Mouse (Mus musculus) forebrain, embryonic 11.5 days (tissue): ENCODE data around the gene Gm45713. TPM values are rescaled to one million over a fixed set of nuclear protein-coding genes. Genes with fewer than 3 reads are reported as not detected.

ENCODE experiments used
- ATAC-seq: fragments of 200-750 bp; cut with Nextera tagmentation; replicated peaks from 2 replicates; pipeline ENCODE4 v1.8.0; 2017; ENCODE audit warnings: moderate TSS enrichment; ENCODE audit not compliant: low FRiP score
- DNase-seq: peaks from one replicate; pipeline ENCODE4 v3.0.0-alpha.2; 2017; ENCODE audit warnings: low spot score
- H3K27ac ChIP-seq: fragments of 300-500 bp; sonication (generic); 2 replicates; pipeline ENCODE4 v1.5.1; 2014; ENCODE audit warnings: low read depth, low read length
- H3K27me3 ChIP-seq: fragments of 300-500 bp; sonication (generic); 2 replicates; pipeline ENCODE4 v1.6.1; 2014; ENCODE audit warnings: mild to moderate bottlenecking, low read length, mixed read lengths; ENCODE audit not compliant: control insufficient read depth, insufficient read depth
- H3K36me3 ChIP-seq: fragments of 300-500 bp; sonication (generic); 2 replicates; pipeline ENCODE4 v1.6.1; 2014; ENCODE audit warnings: mild to moderate bottlenecking, low read length, moderate library complexity, mixed read lengths; ENCODE audit not compliant: control insufficient read depth, insufficient read depth
- H3K4me1 ChIP-seq: fragments of 300-500 bp; sonication (generic); replicated peaks from 2 replicates; pipeline ENCODE4 v1.6.1; 2014; ENCODE audit warnings: low read length, mixed read lengths; ENCODE audit not compliant: control insufficient read depth, insufficient read depth
- H3K4me2 ChIP-seq: fragments of 300-500 bp; sonication (generic); 2 replicates; pipeline ENCODE4 v1.6.1; 2014; ENCODE audit warnings: low read depth, mild to moderate bottlenecking, low read length, moderate library complexity, mixed read lengths; ENCODE audit not compliant: severe bottlenecking
- H3K4me3 ChIP-seq: fragments of 300-500 bp; sonication (generic); 2 replicates; pipeline ENCODE4 v1.5.1; 2014; ENCODE audit warnings: low read depth, low read length
- H3K9ac ChIP-seq: fragments of 300-500 bp; sonication (generic); 2 replicates; pipeline ENCODE4 v1.6.1; 2014; ENCODE audit warnings: low read length
- H3K9me3 ChIP-seq: fragments of 300-500 bp; sonication (generic); 2 replicates; pipeline ENCODE4 v1.6.1; 2016; ENCODE audit warnings: low read length, mixed read lengths; ENCODE audit not compliant: control insufficient read depth
- WGBS: fragments of 180-500 bp; shearing (Covaris S2); extraction: QIAGEN DNeasy Blood & Tissue Kit; methylation state at CpG from one replicate; pipeline ENCODE4 v1.1.7; 2014; 5-methylcytosine and 5-hydroxymethylcytosine counted together
- polyA plus RNA-seq: library from polyadenylated mRNA; unstranded; fragments of >200 nt; fragmentation: Nextera tagmentation; extraction: Ambion mirVana; gene quantifications from 2 replicates; pipeline ENCODE4 v1.2.1, GENCODE M21; 2014

Gm45713 gene
- polyA plus RNA-seq, 1 experiment from 2014 or later: 0.55 TPM

DNA sequence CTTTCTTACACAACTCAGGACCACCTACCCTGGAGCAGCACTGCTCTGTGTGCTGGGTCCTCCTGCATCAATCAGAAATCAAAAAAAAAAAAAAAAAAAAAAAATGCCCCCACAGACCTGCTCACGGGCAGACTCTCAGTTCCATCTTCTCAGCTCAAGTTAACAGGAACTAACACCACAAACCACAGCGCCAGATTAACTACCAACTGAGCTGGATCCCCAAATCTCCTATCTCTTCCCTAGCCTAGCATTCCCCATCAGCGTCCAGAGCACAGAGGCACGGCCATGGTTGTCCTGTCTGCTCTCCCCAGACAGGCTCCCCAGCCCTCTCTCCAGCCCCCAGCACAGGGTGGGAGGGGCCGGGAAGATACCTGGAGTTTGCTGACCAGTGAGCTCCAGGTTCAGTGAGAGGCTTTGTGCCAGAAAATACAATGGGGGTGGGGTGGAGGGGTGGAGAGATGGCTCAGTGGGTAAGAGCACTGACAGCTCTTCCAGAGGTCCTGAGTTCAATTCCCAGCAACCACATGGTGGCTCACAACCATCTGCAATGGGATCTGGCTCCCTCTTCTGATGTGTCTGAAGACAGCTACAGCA is 28.9 kb downstream of the Gm45713 start:
- Histone ChIP-seq H3K9ac (no peak overlapping the region), H3K36me3 (no peaks in the 10 kb centered on the region), H3K27ac (no peak overlapping the region), H3K4me2 (no peak overlapping the region), H3K4me1 (no peaks in the 10 kb centered on the region), H3K9me3 (no peaks in the 10 kb centered on the region), H3K4me3 (no peak overlapping the region), H3K27me3 (no peaks in the 10 kb centered on the region)
- 70% methylated on average over 5 of the region's 5 CpGs for WGBS
- ATAC-seq (no peak), DNase-seq (no peak)

- Histone ChIP-seq H3K27me3 (no peaks in the 10 kb centered on the region), H3K36me3 (no peaks in the 10 kb centered on the region), H3K9ac (no peak overlapping the region; the same call in 1 of the 2 replicates), H3K9me3 (no peaks in the 10 kb centered on the region), H3K4me1 (no peaks in the 10 kb centered on the region), H3K4me2 (no peak overlapping the region), H3K4me3 (no peak overlapping the region), H3K27ac (no peak overlapping the region)
- DNase-seq (no peak), ATAC-seq (no peak)
- WGBS: 44% methylated on average over 6 of the region's 6 CpGs
Measured at GRCm38 (mm10) chr7:45106441-45106840, 29.6 kb downstream of the Gm45713 start.

DNA sequence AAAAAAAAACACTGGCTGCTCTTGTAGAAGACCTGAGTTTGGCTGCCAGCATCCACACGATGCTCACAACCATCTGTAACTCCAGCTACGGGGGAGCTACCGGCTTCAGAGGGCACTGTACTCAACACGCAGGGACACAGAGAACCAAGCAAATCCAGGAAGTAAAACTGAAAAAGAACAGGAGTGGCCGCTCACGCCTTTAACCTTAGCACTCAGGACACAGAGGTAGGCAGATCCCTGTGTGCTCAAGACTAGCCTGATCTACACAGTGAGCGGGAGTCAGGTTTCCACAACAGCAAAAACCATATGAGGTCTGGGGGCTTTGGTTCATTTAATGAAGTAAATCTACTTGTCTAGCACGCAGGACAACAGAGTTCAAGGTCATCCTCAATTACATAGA is 30.5 kb downstream of the Gm45713 start:
- WGBS: 82% methylated on average over 8 of the region's 8 CpGs
- Histone ChIP-seq H3K36me3 (no peaks in the 10 kb centered on the region), H3K27ac (no peak overlapping the region), H3K4me3 (no peak overlapping the region), H3K4me2 (no peak overlapping the region), H3K27me3 (no peaks in the 10 kb centered on the region), H3K4me1 (no peaks in the 10 kb centered on the region), H3K9ac (no peak overlapping the region), H3K9me3 (no peaks in the 10 kb centered on the region)
- DNase-seq (no peak), ATAC-seq (no peak)

DNA sequence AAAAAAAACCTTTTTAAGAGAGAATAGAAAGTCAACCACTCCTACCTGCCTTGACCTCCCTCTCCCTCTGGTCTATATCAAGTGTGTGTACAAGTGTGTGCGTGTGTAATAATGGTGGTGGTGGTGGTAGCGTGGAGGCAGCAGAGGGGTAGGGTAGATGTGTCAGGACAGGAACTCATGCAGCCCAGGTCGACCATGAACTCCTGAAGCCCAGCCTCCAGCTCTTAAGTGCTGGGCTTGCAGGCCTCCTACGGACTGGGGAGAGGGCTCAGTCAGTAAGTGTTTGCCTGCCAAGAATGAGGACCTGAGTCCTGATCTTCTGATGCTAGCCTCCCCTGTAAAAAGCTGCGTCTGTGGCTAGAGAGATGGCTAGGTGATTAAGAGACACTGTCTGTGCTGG is 31.1 kb downstream of the Gm45713 start:
- H3K9ac ChIP-seq: no peak overlapping the region
- no peak overlapping the region for H3K4me3 ChIP-seq
- no peak overlapping the region for H3K4me2 ChIP-seq
- H3K36me3 ChIP-seq: no peaks in the 10 kb centered on the region
- no peak for ATAC-seq
- no peaks in the 10 kb centered on the region for H3K9me3 ChIP-seq
- no peaks in the 10 kb centered on the region for H3K27me3 ChIP-seq
- WGBS: 84% methylated on average over 5 of the region's 5 CpGs
- no peak overlapping the region for H3K27ac ChIP-seq
- H3K4me1 ChIP-seq: no peaks in the 10 kb centered on the region
- DNase-seq: no peak

GRCm38 (mm10) chr7:45103652-45104180 is 32.3 kb downstream of the Gm45713 start, which contains the start of gene Fcgrt:
Gene Fcgrt (minus strand): TSS chr7:45103851.
- H3K27ac ChIP-seq: no peak within 1 kb of the TSS

GRCm38 (mm10) chr7:45102940-45103585 is 33.0 kb downstream of the Gm45713 start:
- Histone ChIP-seq H3K36me3 (no peaks in the 10 kb centered on the region), H3K27me3 (no peaks in the 10 kb centered on the region), H3K9me3 (no peaks in the 10 kb centered on the region), H3K27ac (no peak overlapping the region), H3K9ac (no peak overlapping the region), H3K4me3 (no peak overlapping the region), H3K4me2 (no peak overlapping the region), H3K4me1 (no peaks in the 10 kb centered on the region)
- DNase-seq: no peak
- WGBS: 85% methylated on average over 9 of the region's 9 CpGs
- ATAC-seq: no peak

More at GRCm38 (mm10) chr7:45103652-45104180, 32.3 kb downstream of the Gm45713 start, which contains the start of gene Fcgrt:
- H3K4me2 ChIP-seq: no peak within 1 kb of the TSS
- no peak within 1 kb of the TSS for H3K9ac ChIP-seq
- H3K9me3 ChIP-seq: no peaks in the 10 kb centered on the region
- DNase-seq (no peak), ATAC-seq (no peak)
- H3K4me1 ChIP-seq: no peaks in the 10 kb centered on the region
- no peak within 1 kb of the TSS for H3K4me3 ChIP-seq
- no peaks in the 10 kb centered on the region for H3K36me3 ChIP-seq
- WGBS: 76% methylated on average over 7 of the region's 7 CpGs
- no peaks in the 10 kb centered on the region for H3K27me3 ChIP-seq

DNA sequence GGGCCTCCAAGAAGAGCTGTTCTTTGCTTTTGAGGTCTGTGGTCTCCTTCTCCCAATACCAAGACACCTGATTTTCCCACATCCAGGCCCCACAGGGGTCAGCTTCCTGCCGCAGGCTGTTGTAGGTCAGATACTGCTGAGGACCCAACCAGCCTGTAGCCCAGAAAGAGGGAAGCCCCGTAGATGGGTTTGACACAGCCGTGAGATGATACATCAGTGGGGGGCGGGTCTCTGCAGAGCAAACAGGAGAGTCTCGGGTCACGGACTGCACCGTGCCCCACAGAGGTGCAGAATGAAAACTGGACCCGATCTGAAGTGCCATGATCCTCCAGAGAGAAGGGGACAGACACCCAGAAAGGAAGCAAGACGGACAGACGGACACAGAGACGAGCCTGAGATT is 33.6 kb downstream of the Gm45713 start:
- no peak overlapping the region for H3K9ac ChIP-seq
- no peak overlapping the region for H3K27ac ChIP-seq
- no peaks in the 10 kb centered on the region for H3K9me3 ChIP-seq
- 91% methylated on average over 11 of the region's 11 CpGs for WGBS
- no peak for ATAC-seq
- H3K27me3 ChIP-seq: no peaks in the 10 kb centered on the region
- no peaks in the 10 kb centered on the region for H3K36me3 ChIP-seq
- no peaks in the 10 kb centered on the region for H3K4me1 ChIP-seq
- no peak overlapping the region for H3K4me2 ChIP-seq
- no peak overlapping the region for H3K4me3 ChIP-seq
- no peak for DNase-seq

GRCm38 (mm10) chr7:45100046-45100445 is 36.0 kb downstream of the Gm45713 start:
- Histone ChIP-seq H3K27ac (no peak overlapping the region), H3K27me3 (no peaks in the 10 kb centered on the region), H3K9ac (no peak overlapping the region), H3K4me1 (no peaks in the 10 kb centered on the region), H3K4me2 (no peak overlapping the region), H3K9me3 (no peaks in the 10 kb centered on the region), H3K36me3 (no peaks in the 10 kb centered on the region), H3K4me3 (no peak overlapping the region)
- WGBS: 96% methylated on average over 6 of the region's 6 CpGs
- no peak for ATAC-seq
- DNase-seq: no peak
